Mouse (Mus musculus) testis, adult 2 months (tissue): Measurements from ENCODE around the gene Tnik.

Experiments used
- CTCF ChIP-seq: fragments of 200-500 bp; IDR thresholded peaks from 2 replicates; pipeline ENCODE4 v1.5.1; 2012; ENCODE audit warnings: low read depth, mild to moderate bottlenecking, inconsistent platforms, low read length, moderate library complexity; ENCODE audit not compliant: control insufficient read depth, insufficient read depth, insufficient replicate concordance
- POLR2A ChIP-seq: fragments of 200-500 bp; IDR thresholded peaks from 2 replicates; pipeline ENCODE4 v1.6.1; 2012; ENCODE audit warnings: low read depth, mild to moderate bottlenecking, inconsistent platforms, low read length, moderate library complexity; ENCODE audit not compliant: control insufficient read depth

DNA sequence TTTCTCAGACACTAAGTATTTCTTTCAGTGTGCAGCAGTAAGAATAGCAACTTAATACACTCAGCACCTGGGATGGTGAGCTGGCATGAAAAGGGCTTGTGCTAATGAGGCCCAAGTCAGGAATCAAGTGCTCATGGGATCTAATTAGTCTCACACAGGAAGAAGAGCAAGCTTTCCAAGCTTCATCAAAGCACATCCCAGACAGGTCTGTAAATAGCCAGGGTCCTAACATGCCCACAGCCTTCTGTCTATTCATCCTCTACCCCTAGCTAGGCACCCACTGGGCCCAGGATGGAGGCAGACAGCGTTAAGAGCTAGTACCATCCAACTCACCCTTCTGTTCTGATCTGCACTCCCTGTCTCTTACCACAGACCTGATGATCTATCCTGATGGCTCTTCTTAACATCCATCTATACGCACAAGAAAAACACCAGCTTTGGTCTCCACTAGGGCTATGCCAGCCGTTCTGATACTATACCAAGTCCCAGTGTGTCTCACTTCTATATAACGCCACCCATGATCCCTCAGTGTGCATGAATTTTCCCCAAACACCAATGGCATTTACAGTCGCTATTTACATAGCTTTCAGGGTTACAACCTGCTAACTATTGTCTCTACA is 354.1 kb downstream of the Tnik start:
- no peak for TF ChIP-seq POLR2A
- TF ChIP-seq CTCF, result no peak
